Mouse (Mus musculus) c-Kit-positive CD71-positive TER-119-negative erythroid progenitor cells, embryonic 14.5 days (primary cell): ENCODE results near the gene Clcf1.
A peak's percentile ranks its signal among the peaks of the same experiment; 100 is the strongest.

Experiments
- DNase-seq: peaks from one replicate; pipeline ENCODE4 v3.0.0-alpha.2; 2013; ENCODE audit warnings: low read depth

Clcf1 gene

GRCm38 (mm10) chr19:4214071-4214770 is at the start of gene Clcf1, which contains the start of gene AC109138.7:
TSS of gene Clcf1 (plus strand) at chr19:4214238.
TSS of gene AC109138.7 (plus strand) at chr19:4214357.
- DNase-seq, result no peak

- no peak for DNase-seq
These were observed 49.3 kb upstream of the Clcf1 start for GRCm38 (mm10) chr19:4164721-4165120.

GRCm38 (mm10) chr19:4166678-4167476 is 47.2 kb upstream of the Clcf1 start:
- DNase-seq, result no peak

DNA sequence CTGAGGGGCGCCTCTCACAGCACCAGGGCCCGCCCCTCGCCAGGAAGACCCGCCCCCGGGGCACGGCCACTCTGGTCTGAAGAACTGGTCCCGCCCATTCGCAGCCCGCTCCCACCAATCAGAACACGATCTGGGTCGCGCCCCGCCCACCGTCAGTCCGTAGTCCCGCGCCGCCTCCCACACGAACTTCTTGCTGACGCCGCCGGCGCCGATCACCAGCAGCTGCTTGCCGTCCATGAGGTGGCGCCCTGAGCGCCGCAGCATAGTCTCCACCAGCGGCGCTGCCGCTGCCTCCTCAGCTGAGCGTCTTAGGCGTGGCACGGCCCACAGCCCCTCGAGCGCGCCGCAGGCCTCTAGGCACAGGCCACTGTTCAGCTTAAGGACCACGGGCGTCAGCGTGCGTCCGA is 44.7 kb upstream of the Clcf1 start:
- peak; percentile 92 for DNase-seq

DNA sequence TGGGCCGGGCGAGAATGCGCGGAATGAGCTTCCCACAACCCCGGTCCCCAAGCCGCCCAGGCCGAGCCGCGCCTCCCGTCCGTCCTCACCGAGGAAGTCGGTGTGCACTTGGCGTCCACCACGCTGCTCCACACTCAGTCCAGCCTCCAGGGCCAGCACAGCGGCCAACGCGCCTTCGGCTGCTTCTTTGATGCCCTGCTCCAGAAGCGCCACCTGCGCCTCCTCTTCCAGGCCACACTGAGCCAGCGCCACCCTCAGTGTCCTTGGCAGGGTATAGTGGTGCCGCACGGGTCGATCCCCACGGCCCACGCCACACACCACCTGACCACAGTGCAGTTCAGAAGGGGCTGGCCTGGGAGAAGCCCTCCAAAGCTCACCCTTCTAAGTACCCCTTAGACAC is 44.2 kb upstream of the Clcf1 start:
- no peak for DNase-seq

GRCm38 (mm10) chr19:4170723-4171392 is 43.2 kb upstream of the Clcf1 start:
- no peak for DNase-seq

GRCm38 (mm10) chr19:4171393-4172290 is 42.4 kb upstream of the Clcf1 start:
- no peak for DNase-seq

DNA sequence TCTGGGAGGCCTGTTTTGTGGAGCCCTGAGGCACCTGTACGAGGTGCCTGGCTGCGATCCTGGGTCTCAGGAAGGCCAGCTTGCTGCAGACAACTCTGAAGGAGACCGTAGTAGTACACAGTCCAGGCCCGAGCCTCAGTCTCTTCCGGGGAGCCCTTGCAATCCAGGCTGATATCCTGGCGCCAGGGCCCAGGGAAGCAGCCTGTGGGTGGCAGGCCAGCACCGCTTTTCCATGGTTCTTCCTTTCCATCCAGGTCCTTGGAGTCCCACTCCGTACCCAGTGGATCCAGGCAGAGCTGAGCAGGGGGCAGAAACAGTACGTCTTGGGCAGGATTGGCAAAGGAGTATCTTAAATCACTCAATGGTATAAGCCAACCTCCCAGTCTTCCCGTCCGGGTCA is 41.1 kb upstream of the Clcf1 start:
- DNase-seq, result no peak

DNA sequence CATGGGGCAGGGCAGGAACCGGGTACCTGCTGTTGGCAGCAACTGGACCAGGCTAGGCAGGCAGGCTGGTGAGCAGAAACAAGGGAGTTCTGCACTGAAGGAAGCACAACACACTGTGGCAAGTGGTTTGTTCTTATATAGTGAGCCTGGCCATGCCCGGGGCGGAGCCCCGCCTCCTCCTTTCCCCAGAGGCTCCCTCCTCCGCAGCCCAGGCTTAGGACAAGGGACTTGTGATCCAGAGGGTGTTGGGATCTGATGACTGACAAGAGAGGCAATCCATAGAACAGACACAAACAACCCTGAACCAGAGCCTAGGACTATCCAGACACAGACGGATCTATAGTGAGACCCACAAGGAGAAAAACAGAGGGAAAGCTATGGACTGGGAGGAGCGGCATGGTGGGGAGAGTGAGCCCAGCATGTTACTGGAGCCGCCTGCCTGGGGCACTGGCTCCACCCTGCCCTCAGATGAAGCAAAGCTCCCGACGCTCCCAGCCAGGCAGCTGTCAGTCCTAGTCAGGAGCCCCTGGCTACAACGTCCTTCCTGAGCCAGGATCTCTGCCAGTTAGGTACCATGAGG is 38.6 kb upstream of the Clcf1 start, which contains the start of gene Carns1:
Gene Carns1, minus strand, starts transcription at position 112 of the 580 bp plus-strand sequence.
- DNase-seq, result no peak

DNA sequence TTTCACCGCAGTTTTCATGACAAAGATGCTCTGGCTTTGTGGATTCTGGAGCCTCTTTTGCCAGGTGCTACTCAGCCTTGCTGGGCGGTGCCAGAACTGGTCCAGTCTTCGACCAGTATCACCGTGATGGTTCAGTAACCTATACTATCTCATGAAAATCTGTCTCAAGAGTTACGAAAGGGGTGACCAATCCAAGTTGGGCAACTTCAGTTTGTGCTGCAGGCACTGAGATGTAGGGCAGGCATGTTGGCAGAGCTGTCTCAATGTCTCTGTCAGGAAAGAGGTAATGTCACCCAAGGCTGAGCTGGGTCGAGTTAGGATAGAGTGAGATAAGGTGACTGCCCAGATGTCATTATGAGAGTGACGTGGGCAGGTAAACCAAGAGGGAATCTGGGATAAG is 33.6 kb upstream of the Clcf1 start:
- no peak for DNase-seq

GRCm38 (mm10) chr19:4181892-4182291 is 32.1 kb upstream of the Clcf1 start:
- DNase-seq, result no peak

- DNase-seq, result no peak
These were observed 30.3 kb upstream of the Clcf1 start for GRCm38 (mm10) chr19:4183689-4184088.

DNA sequence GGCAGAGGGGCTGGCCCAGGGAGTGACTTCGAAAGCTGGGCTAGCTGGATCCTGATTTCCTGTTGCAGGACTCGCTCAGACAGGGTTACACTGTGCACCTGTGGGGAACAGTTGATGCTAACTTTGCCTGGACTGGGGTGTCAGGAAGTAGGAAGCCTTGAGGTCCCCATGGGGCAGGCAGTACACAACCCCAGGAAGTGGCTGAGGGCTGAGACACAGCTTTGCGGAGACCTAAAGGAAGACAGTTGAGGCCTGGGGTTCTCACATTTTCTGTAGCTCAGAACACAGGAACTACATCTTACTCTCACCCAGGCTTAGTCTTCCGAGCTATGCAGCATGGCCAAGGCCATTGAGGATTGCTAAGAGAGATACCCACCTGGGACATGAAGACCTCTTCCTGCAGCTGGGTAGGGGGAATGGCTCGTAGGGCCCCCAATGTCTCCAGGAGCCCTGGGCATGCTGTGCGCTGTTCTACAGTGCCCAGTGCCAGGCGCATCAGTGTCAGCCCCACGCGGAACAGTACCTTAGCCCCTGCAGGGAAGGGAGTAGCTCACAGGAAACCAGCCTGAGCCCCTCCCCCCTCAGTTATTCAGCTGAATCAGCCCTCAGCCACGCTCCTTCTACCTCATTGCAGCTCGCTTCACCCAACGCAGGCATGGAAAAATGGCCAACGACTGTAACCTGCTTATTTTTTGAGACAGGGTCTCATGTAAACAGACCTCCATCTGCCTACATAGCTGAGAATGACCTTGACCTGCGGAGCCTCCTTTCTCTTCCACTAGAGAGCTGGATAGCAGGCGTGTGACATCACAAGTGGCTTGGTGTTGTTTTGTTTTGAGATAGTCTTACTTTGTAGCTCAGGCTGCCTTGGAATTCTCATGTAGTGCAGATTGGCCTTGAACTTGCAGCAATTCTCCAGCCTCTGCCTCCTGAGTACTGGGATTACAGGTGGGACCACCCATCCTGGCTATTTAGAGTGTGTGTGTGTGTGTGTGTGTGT is 28.8 kb upstream of the Clcf1 start:
- DNase-seq, result no peak

- DNase-seq, result no peak
These were observed 26.7 kb upstream of the Clcf1 start for GRCm38 (mm10) chr19:4187303-4187702.

DNA sequence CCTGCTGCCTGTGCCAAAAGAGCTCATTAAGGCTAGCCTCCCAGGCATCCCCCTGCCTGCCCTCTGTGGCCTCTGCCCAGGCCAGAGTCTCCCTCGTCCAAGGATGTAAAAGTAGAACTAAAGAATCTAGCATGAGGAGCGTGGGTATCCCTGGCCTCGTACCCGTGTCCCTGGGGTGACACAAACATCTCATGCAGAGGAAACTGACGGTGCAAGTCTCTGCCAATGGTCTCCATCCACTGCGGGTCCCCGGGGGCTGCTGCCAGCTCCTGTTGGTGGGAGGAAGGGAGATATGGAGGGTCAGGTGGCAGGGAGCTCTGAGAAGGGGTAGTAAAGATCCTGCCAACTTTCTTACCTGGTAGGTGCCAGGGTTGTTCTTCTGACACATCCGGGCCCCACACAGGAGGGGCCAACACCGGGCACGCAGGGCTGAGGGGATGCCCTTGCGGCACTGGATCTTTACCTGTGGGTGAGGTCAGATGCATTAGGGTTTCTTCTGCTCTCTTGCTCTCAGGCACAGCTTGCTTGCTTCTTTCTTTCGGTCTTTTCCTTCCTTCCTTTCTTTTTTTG is 24.9 kb upstream of the Clcf1 start:
- DNase-seq, result no peak

DNA sequence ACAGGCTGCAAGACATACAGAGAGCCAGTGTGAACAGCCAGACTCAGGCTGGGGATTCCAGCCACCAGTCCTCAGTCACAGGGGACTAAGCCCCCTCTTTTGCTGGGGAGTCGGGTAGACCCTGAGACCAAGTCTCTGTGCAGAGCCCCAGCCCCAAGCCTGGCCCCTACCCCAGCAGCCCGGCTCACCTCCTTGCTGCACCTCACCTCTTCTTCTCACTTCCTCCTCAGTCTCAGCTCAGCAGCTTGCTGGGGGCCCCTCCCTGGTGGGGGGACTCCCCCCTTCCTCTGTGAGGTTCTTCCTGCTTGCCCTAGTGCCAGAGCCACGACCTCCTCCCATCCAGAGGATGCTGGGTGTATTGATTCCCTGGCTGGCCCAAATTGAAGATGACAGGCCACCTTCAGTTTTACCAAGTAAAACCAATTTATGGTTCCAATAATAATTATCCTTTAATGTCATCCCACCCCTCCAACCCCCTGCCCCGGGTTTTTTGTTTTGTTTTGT is 23.2 kb upstream of the Clcf1 start, which contains the start of gene Tbc1d10c:
Gene Tbc1d10c, minus strand, starts transcription at position 454 of the 504 bp plus-strand sequence.
- DNase-seq, result no peak

- DNase-seq, result peak; percentile 92
These were observed 22.3 kb upstream of the Clcf1 start, which contains the start of gene Ppp1ca for GRCm38 (mm10) chr19:4191528-4192250. TSS of gene Ppp1ca (plus strand) at chr19:4192065.

DNA sequence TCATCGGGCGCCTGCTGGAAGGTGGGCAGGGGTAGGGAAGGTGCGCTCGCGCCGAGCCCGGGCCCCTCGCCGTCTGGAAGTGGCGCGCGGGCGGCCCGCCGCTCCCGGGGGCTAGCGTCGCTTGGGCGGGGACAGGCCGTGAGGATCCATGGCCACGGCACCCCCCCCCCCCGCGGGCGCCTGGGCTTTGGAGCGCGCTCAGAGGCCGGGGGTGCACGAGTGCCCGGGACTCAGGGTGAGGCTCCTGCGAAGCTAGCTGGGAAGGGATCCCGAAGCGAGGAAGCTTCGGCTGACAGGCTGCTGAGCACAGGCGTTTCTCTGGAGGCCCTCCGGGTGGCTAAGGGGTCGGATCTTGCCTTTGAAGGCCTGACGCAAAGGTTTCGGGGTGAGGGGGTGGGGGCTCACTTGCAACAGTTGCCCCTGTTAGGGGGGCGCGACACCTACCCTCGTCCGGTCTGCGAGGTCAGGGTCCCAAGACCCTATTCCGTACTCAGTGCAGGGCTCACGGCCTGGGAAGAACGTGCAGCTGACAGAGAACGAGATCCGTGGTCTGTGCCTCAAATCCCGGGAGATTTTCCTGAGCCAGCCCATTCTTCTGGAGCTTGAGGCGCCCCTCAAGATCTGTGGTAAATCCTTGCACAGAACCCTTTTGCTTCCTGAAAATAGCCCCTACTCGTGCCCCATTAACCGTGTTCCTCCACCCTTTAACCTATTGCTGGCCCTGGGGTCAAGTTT is 21.6 kb upstream of the Clcf1 start:
- no peak for DNase-seq
